Mouse (Mus musculus) thymus, adult 2 months (tissue): Measurements from ENCODE around the gene Ush1g.

Experiments
- CTCF ChIP-seq: fragments of 200-500 bp; IDR thresholded peaks from 2 replicates; pipeline ENCODE4 v1.5.1; 2012; ENCODE audit warnings: mild to moderate bottlenecking, control low read depth, low read length, moderate library complexity, borderline replicate concordance; ENCODE audit not compliant: control insufficient read depth, poor library complexity, insufficient read depth; ENCODE audit errors: extremely low read depth
- POLR2A ChIP-seq: fragments of 200-500 bp; IDR thresholded peaks from 2 replicates; pipeline ENCODE4 v1.6.1; 2012; ENCODE audit warnings: mild to moderate bottlenecking, low read length, control low read depth, moderate library complexity; ENCODE audit not compliant: control insufficient read depth, poor library complexity, insufficient read depth; ENCODE audit errors: extremely low read depth

- TF ChIP-seq CTCF (0 out of 2 replicates have a peak, but pooled peaks have one; percentile 16), POLR2A (peak; percentile 75; the same call in 1 of the 2 replicates)
These were observed 44.8 kb downstream of the Ush1g start, which contains the start of gene Fdxr for GRCm38 (mm10) chr11:115276780-115277603.
